Mouse (Mus musculus): Measurements from ENCODE around the gene Cklf. TPM values are rescaled to one million over a fixed set of nuclear protein-coding genes. Genes with fewer than 3 reads are reported as not detected.

The Cklf gene
- polyA plus RNA-seq, 1 experiment from 2014 or later: 65.1 TPM

Other genes with a start within 250 kb of the Cklf start
- 25.1 and 28.3 TPM in 2 replicates for gene Cdh5, start 149.2 kb upstream of the Cklf start, polyA plus RNA-seq (2015; fragmentation: Nextera tagmentation; extraction: Ambion mirVana)
- 1.0 and 1.4 TPM in 2 replicates for gene Bean1, start 80.4 kb upstream of the Cklf start, polyA plus RNA-seq (2015; fragmentation: Nextera tagmentation; extraction: Ambion mirVana)
- gene Tk2, start 2.3 kb upstream of the Cklf start, polyA plus RNA-seq (2015; fragmentation: Nextera tagmentation; extraction: Ambion mirVana): 19.8 and 21.7 TPM in 2 replicates
- not detected in 2 replicates for gene Cmtm2a, start 42.3 kb downstream of the Cklf start, polyA plus RNA-seq (2015; fragmentation: Nextera tagmentation; extraction: Ambion mirVana)
- not detected in 2 replicates for gene Gm45711, start 59.2 kb downstream of the Cklf start, polyA plus RNA-seq (2015; fragmentation: Nextera tagmentation; extraction: Ambion mirVana)
- gene Cmtm1, start 59.3 kb downstream of the Cklf start, polyA plus RNA-seq (2015; fragmentation: Nextera tagmentation; extraction: Ambion mirVana): not detected in 2 replicates
- not detected in 2 replicates for gene Gm11020, start 70.7 kb downstream of the Cklf start, polyA plus RNA-seq (2015; fragmentation: Nextera tagmentation; extraction: Ambion mirVana)
- not detected in 2 replicates for gene Cmtm2b, start 71.4 kb downstream of the Cklf start, polyA plus RNA-seq (2015; fragmentation: Nextera tagmentation; extraction: Ambion mirVana)
- gene Cmtm3, start 88.5 kb downstream of the Cklf start, polyA plus RNA-seq (2015; fragmentation: Nextera tagmentation; extraction: Ambion mirVana): 174 and 185 TPM in 2 replicates
- 3.6 and 3.7 TPM in 2 replicates for gene Cmtm4, start 144.9 kb downstream of the Cklf start, polyA plus RNA-seq (2015; fragmentation: Nextera tagmentation; extraction: Ambion mirVana)
- gene Dync1li2, start 192.2 kb downstream of the Cklf start, polyA plus RNA-seq (2015; fragmentation: Nextera tagmentation; extraction: Ambion mirVana): 73.0 and 74.8 TPM in 2 replicates

Data from embryonic facial prominence, embryonic 13.5 days (tissue).